Mouse (Mus musculus) heart, embryonic 11.5 days (tissue): ENCODE results near the gene Enox1. TPM values are rescaled to one million over a fixed set of nuclear protein-coding genes. Genes with fewer than 3 reads are reported as not detected.

Experiments used
- ATAC-seq: fragments of 200-750 bp; cut with Nextera tagmentation; replicated peaks from 2 replicates; pipeline ENCODE4 v1.8.0; 2017; ENCODE audit warnings: moderate library complexity; ENCODE audit not compliant: insufficient number of reproducible peaks, low FRiP score, low TSS enrichment
- H3K27ac ChIP-seq: fragments of 300-500 bp; sonication (generic); 2 replicates; pipeline ENCODE4 v1.5.1; 2014; ENCODE audit warnings: mild to moderate bottlenecking, low read depth, low read length
- H3K27me3 ChIP-seq: fragments of 300-500 bp; sonication (generic); 2 replicates; pipeline ENCODE4 v1.6.1; 2014; ENCODE audit warnings: mild to moderate bottlenecking, low read length, mixed read lengths; ENCODE audit not compliant: control insufficient read depth, insufficient read depth
- H3K36me3 ChIP-seq: fragments of 300-500 bp; sonication (generic); 2 replicates; pipeline ENCODE4 v1.6.1; 2014; ENCODE audit warnings: mild to moderate bottlenecking, low read length, moderate library complexity, mixed read lengths; ENCODE audit not compliant: control insufficient read depth, insufficient read depth
- H3K4me1 ChIP-seq: fragments of 300-500 bp; sonication (generic); 2 replicates; pipeline ENCODE4 v1.6.1; 2014; ENCODE audit warnings: low read length; ENCODE audit not compliant: control insufficient read depth, insufficient read depth
- H3K4me2 ChIP-seq: fragments of 300-500 bp; sonication (generic); 2 replicates; pipeline ENCODE4 v1.6.1; 2014; ENCODE audit warnings: mild to moderate bottlenecking, moderate library complexity
- H3K4me3 ChIP-seq: fragments of 300-500 bp; sonication (generic); 2 replicates; pipeline ENCODE4 v1.5.1; 2014; ENCODE audit warnings: low read depth, low read length
- H3K9ac ChIP-seq: fragments of 300-500 bp; sonication (generic); 2 replicates; pipeline ENCODE4 v1.6.1; 2014; ENCODE audit warnings: mild to moderate bottlenecking, low read depth, low read length, moderate library complexity
- H3K9me3 ChIP-seq: fragments of 300-500 bp; sonication (generic); replicated peaks from 2 replicates; pipeline ENCODE4 v1.6.1; 2016; ENCODE audit warnings: low read length; ENCODE audit not compliant: control insufficient read depth
- WGBS: fragments of 180-500 bp; shearing (Covaris S2); extraction: QIAGEN DNeasy Blood & Tissue Kit; methylation state at CpG from one replicate; pipeline ENCODE4 v1.1.7; 2014; ENCODE audit not compliant: insufficient replicate concordance; 5-methylcytosine and 5-hydroxymethylcytosine counted together
- polyA plus RNA-seq: library from polyadenylated mRNA; unstranded; fragments of >200 nt; fragmentation: Nextera tagmentation; extraction: Ambion mirVana; gene quantifications from 2 replicates; pipeline ENCODE4 v1.2.1, GENCODE M21; 2014

The Enox1 gene
- polyA plus RNA-seq, 1 experiment from 2014 or later, result 2.3 TPM

DNA sequence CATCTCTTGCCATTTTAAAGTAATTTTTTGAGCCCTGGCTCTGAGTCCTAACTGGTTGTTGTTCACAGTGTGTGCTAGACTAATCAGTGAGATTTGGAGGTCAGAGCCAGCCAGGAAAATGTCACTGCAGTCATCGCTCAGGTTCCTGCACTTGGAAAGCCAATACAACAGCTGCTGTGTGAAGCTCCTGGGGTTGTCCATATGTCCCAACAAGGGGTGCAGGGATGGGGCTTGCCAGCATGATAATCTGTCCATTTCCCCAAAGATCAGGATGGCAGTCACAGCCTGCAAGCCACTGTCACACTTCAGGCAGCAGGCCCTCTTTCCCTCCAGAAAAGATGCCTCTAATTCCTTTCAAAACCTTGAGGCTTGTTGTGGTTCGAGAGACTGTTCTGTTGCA is 483.0 kb downstream of the Enox1 start:
- Histone ChIP-seq H3K4me1 (0 out of 2 replicates have a peak, but pooled peaks cover 6% of the 10 kb centered on the region), H3K36me3 (no peaks in the 10 kb centered on the region), H3K4me3 (no peak overlapping the region), H3K27ac (no peak overlapping the region), H3K4me2 (no peak overlapping the region), H3K9ac (no peak overlapping the region), H3K9me3 (no peaks in the 10 kb centered on the region), H3K27me3 (no peaks in the 10 kb centered on the region)
- WGBS, result 57% methylated on average over 2 of the region's 2 CpGs
- ATAC-seq, result no peak

DNA sequence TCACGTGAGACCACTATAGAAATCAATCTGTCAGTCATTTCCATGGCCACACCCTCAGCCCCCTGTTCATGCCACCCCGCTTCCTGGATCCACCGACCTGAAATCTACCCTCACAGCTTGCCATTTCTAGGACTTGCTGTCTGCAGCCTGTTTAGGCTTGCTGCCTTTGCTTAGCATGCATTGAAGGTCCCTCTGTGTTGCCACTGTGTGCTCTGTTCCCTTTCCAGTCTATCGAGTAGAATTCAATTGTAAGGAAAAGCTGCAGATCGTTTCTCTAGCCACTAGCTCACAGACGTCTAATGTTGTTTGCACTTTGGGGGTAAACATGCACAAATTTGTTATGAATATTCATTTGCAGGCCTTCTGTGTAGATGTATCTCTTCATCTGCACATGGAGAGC is 485.8 kb downstream of the Enox1 start:
- Histone ChIP-seq H3K27me3 (no peaks in the 10 kb centered on the region), H3K27ac (no peak overlapping the region), H3K9ac (no peak overlapping the region), H3K4me1 (no peaks in the 10 kb centered on the region), H3K36me3 (no peaks in the 10 kb centered on the region), H3K4me2 (no peak overlapping the region), H3K9me3 (no peaks in the 10 kb centered on the region), H3K4me3 (no peak overlapping the region)
- 78% methylated on average over 6 of the region's 6 CpGs for WGBS
- ATAC-seq, result no peak

DNA sequence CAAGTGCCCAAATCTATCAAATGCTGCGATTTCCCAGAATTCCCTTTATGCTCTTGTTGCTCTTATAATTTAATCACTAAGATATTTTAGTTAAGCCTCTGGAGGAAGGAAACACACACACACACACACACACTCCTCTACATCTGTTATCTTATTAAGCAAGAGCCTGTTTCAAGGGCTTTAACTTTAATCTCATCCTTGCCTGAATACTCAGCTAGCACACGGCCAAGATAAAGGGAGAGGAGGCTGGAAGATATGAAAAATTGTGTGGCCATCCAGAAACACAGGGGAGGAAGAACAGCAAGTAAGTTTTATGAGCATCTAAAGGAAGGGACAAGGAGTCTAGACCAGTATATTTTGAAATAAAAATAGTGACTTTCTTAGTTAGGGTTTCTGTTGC is 489.6 kb downstream of the Enox1 start:
- Histone ChIP-seq H3K4me1 (peaks cover under 1% of the 10 kb centered on the region; the same call in 1 of the 2 replicates), H3K36me3 (no peaks in the 10 kb centered on the region), H3K9me3 (no peaks in the 10 kb centered on the region), H3K9ac (no peak overlapping the region), H3K4me3 (no peak overlapping the region), H3K27ac (no peak overlapping the region), H3K27me3 (no peaks in the 10 kb centered on the region), H3K4me2 (no peak overlapping the region)
- ATAC-seq, result no peak
- WGBS, result 54% methylated on average over 2 of the region's 2 CpGs

DNA sequence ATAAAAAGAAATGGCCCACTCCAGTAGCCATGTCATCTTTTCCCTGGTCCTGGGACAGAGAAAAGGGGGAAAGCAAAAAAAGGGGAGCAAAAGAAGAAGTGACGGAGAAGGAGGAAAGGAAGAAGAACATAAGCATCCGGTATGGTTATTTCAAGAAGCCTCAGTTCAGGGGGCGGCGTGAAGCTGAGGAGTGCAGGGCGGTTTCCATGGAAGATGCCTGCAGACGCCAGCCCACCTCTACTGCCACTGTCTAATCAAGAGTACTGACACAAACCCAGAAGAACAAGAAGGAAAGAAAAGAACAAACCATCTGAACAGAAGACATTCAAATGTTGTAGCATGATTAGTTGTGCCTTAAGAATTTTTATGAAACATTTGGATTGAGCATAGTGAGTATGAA is 490.5 kb downstream of the Enox1 start:
- Histone ChIP-seq H3K4me2 (no peak overlapping the region), H3K9ac (no peak overlapping the region), H3K9me3 (no peaks in the 10 kb centered on the region), H3K27ac (no peak overlapping the region), H3K27me3 (no peaks in the 10 kb centered on the region), H3K4me3 (no peak overlapping the region), H3K36me3 (no peaks in the 10 kb centered on the region), H3K4me1 (peaks cover 2% of the 10 kb centered on the region; the same call in 1 of the 2 replicates)
- 93% methylated on average over 6 of the region's 6 CpGs for WGBS
- no peak for ATAC-seq

DNA sequence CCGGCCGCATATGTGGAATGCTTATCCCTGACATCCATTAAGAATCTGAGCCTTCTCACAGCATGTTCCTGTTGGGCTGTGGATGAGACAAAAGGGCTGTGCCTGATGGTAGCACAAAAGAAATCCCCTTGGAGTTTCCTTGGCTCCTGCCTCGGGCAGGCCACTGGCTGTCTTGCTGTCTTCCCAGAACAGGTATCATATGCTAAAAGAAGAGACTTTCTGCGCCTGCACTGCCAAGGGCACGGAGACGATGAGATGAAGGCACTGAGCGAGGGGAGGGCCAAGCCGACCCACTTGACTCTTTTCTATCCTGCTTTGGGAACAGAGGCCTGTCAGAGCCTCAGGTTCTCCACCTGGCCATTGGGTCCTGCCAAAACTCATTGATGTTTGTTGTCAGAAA is 491.7 kb downstream of the Enox1 start:
- H3K4me2 ChIP-seq, result no peak overlapping the region
- no peak overlapping the region for H3K9ac ChIP-seq
- H3K36me3 ChIP-seq, result no peaks in the 10 kb centered on the region
- WGBS, result 82% methylated on average over 8 of the region's 8 CpGs
- no peaks in the 10 kb centered on the region for H3K9me3 ChIP-seq
- H3K27ac ChIP-seq, result no peak overlapping the region
- no peak overlapping the region for H3K4me3 ChIP-seq
- no peaks in the 10 kb centered on the region for H3K27me3 ChIP-seq
- no peak for ATAC-seq
- H3K4me1 ChIP-seq, result peaks cover 7% of the 10 kb centered on the region; the same call in 1 of the 2 replicates

DNA sequence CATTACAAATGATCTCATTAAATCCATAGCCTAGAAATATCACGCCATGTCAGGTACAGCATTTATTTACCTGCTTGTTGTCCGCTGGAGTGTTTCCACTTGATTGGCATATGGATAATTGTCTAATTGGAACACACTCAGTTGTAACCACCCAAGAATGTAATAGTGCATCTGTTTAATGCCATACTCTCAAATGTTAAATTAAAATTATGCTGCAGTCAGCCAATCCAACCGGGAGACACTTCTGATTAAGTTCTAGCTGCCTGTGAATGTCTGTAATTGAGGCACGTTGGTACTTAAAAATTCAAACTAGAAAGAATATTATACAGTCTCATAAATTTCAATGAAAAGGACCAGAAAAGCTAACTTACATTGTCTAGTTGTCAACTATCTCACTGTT is 502.2 kb downstream of the Enox1 start:
- ATAC-seq, result no peak
- no peak overlapping the region for H3K9ac ChIP-seq
- WGBS, result 86% methylated on average over 4 of the region's 4 CpGs

DNA sequence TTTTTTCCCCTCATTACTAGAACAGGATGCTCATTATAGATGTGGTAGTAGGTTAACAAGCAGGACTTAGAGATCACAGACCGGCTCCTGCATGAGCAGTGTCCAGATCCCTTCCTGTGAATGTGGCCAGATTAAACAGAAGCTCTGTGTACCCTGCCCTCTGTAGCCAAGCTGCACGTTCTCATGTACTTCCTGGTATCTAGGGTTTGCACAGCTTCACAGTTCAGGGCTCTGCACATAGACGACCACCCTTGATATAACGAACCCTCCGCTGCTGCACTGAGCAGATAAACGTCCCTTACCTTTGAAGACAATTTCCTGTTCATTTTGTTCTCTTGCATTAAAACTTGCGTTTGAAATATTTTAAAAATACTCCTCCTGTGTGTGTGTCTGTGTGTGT is 505.7 kb downstream of the Enox1 start:
- Histone ChIP-seq H3K9me3 (no peaks in the 10 kb centered on the region), H3K4me1 (no peaks in the 10 kb centered on the region), H3K36me3 (no peaks in the 10 kb centered on the region), H3K9ac (no peak overlapping the region), H3K27ac (no peak overlapping the region), H3K27me3 (no peaks in the 10 kb centered on the region), H3K4me3 (no peak overlapping the region), H3K4me2 (no peak overlapping the region)
- no peak for ATAC-seq
- 44% methylated on average over 7 of the region's 7 CpGs for WGBS

More for the DNA sequence above, 502.2 kb downstream of the Enox1 start:
- H3K27ac ChIP-seq, result no peak overlapping the region
- H3K36me3 ChIP-seq, result no peaks in the 10 kb centered on the region
- H3K9me3 ChIP-seq, result 0 out of 2 replicates have a peak, but pooled peaks cover 5% of the 10 kb centered on the region
- no peaks in the 10 kb centered on the region for H3K27me3 ChIP-seq
- H3K4me1 ChIP-seq, result 0 out of 2 replicates have a peak, but pooled peaks cover 1% of the 10 kb centered on the region
- H3K4me3 ChIP-seq, result no peak overlapping the region
- no peak overlapping the region for H3K4me2 ChIP-seq

DNA sequence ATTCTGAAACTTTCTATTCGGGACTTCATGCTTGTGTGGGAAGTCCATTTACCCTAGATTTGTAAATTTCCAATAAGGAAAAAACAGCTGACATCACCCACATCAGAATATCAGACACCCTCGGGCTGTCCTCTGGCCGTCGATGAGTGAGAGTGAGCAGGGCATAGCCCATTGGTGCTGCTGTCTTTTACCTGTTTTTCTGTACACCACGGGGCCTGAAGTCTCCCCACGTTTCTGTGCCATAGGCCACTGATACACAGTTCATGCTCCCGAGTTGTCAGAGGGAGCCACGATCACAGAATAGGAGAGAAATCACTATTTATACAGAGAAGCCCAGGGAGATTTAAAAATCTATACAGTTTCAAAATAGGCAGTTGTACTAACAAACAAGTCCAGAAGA is 506.4 kb downstream of the Enox1 start:
- Histone ChIP-seq H3K4me1 (no peaks in the 10 kb centered on the region), H3K9me3 (no peaks in the 10 kb centered on the region), H3K9ac (no peak overlapping the region), H3K4me2 (no peak overlapping the region), H3K4me3 (no peak overlapping the region), H3K27ac (no peak overlapping the region), H3K36me3 (no peaks in the 10 kb centered on the region), H3K27me3 (no peaks in the 10 kb centered on the region)
- 56% methylated on average over 8 of the region's 8 CpGs for WGBS
- ATAC-seq, result no peak

DNA sequence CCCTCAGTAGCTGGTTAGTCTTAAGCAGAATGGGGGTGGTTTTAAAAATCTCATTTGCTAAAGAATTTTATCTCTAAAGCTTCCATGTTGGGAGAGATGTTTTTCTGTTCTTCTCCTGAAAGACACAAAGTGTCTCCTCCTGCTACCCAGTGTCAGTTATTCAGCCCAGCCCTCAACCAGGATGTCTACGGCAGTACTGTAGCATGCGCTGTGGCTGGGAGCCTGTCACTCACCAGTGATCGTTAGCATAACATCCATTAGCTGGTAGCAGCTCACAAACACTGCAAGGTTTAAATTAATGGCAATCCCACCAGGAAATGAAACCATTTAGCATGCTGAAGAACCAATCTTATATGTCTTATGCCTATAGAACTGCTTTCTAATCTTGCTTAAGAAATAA is 511.5 kb downstream of the Enox1 start:
- no peak overlapping the region for H3K27ac ChIP-seq
- WGBS, result 41% methylated on average over 3 of the region's 3 CpGs
- H3K9ac ChIP-seq, result no peak overlapping the region
- H3K4me1 ChIP-seq, result peaks cover 23% of the 10 kb centered on the region
- no peak for ATAC-seq
- no peaks in the 10 kb centered on the region for H3K9me3 ChIP-seq
- H3K4me2 ChIP-seq, result no peak overlapping the region
- H3K27me3 ChIP-seq, result no peaks in the 10 kb centered on the region
- H3K4me3 ChIP-seq, result no peak overlapping the region
- no peaks in the 10 kb centered on the region for H3K36me3 ChIP-seq
